Mouse (Mus musculus) cerebellum, postnatal 14 days (tissue): ENCODE results near the gene Rfc2.
A peak's percentile ranks its signal among the peaks of the same experiment; 100 is the strongest.

Experiments used
- DNase-seq, 2 experiments: peaks; one replicate each; pipeline ENCODE4 v3.0.0; 2021; ENCODE audit warnings: mixed read lengths in 2 of 2

Gene Rfc2

GRCm38 (mm10) chr5:134567445-134567844, 13.7 kb upstream of the Rfc2 start:
- no peak for DNase-seq

- no peak for DNase-seq
Observed at GRCm38 (mm10) chr5:134568030-134568429, 13.1 kb upstream of the Rfc2 start.

GRCm38 (mm10) chr5:134568964-134569491, 12.1 kb upstream of the Rfc2 start:
- no peak for DNase-seq

- DNase-seq: peak; percentile 37 to 57
Observed at GRCm38 (mm10) chr5:134571730-134572507, 9.2 kb upstream of the Rfc2 start.

- no peak for DNase-seq
Observed at GRCm38 (mm10) chr5:134572508-134573214, 8.5 kb upstream of the Rfc2 start.

GRCm38 (mm10) chr5:134575833-134576232, 5.3 kb upstream of the Rfc2 start:
- no peak for DNase-seq

DNA sequence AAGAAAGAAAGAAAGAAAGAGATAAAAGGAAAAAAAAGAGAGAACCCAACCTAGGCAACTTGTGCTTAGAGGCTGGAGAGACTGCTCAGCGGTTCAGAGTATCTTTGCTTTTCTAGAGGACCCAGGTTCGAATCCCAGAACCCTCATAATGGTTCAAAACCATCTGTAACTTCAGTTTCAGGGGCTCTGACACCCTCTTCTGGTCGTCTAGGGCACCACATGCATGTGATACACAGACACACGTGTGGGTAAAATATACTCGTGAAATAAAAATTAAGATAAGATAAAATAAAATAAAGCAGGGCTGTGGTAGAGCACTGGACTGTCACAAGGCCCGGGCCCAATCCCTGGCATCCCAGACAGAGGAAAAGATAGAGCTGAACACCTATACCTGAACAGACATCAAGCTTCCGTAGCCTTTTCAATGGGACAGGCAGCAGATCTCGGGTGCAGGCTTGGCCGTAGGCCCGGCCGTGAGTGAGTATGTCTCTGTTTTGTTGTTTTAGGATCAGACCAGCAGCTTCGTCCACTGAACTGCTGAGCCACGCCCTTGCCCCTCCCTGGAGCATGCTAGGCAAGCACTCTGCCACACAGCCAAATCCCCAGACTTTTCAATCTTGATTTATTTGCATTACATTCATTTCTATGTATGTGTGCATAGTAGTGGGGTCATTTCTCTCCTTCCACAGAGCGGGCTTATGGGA, 4.5 kb upstream of the Rfc2 start:
- no peak for DNase-seq

GRCm38 (mm10) chr5:134577534-134577933, 3.6 kb upstream of the Rfc2 start:
- no peak for DNase-seq

GRCm38 (mm10) chr5:134579135-134579534, 2.0 kb upstream of the Rfc2 start:
- DNase-seq: no peak

- DNase-seq: peak; percentile 98 to 99
Observed at GRCm38 (mm10) chr5:134582221-134582907, 1.2 kb downstream of the Rfc2 start.

- DNase-seq: no peak
Observed at GRCm38 (mm10) chr5:134583006-134583883, 2.1 kb downstream of the Rfc2 start.

DNA sequence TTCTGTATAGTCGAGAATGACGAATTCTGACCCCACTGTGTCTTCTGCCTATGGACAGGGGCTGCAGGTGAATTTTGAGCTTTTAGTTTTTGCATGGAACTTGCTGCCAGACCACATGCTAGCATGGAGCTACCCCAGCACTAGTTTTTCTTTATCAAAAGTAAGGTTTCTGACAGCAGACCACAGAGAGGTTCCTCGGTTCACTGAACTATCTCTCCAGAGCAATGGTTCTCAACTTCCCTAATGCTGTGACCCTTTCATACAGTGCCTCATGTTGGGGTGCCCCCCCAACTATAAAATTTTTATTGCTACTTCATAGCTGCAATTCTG, 2.7 kb downstream of the Rfc2 start:
- DNase-seq: no peak

- DNase-seq: no peak
Observed at GRCm38 (mm10) chr5:134584798-134585197, 3.6 kb downstream of the Rfc2 start.

- DNase-seq: no peak
Observed at GRCm38 (mm10) chr5:134589900-134590299, 8.7 kb downstream of the Rfc2 start.

- peak; percentile 74 to 76 for DNase-seq
Observed at GRCm38 (mm10) chr5:134592026-134592581, 10.9 kb downstream of the Rfc2 start.

GRCm38 (mm10) chr5:134593093-134593492, 11.9 kb downstream of the Rfc2 start:
- DNase-seq: no peak

DNA sequence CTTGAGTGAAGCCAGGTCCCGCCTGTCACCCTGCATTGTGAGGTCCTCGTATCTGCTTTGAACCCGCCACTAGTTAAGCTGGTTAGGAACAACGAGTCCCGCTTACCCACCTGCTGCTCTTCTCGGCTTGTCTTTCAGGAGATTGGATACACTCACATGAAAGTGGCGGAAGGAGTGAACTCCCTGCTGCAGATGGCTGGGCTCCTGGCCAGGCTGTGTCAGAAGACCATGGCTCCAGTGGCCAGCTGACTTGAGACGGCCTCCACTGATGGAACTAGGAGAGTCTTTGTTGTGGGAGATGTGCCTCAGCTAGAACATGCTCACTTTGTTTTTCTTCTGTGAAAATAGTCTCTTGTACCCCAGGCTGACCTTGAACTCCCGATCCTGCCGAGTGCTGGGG, 16.5 kb downstream of the Rfc2 start:
- peak; percentile 49 to 69 for DNase-seq

DNA sequence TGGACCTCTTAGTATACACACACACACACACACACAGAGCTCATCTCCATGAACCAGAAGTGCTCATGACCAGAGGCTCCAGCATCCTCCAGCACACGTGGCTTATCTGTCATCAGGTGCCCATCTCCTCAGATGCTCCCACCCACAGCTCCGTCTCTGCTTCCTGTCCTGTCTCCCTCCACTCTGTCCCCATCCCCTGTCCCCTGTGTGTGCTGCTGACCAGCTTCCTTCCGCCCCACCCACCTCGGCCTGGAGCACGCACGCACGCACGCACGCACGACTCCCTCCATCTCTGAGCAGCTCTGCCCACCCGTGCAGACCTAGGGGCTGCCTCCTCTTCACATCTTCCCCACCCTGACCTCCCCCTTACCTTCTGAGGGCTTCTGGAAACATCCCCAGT, 23.2 kb downstream of the Rfc2 start:
- DNase-seq: no peak

DNA sequence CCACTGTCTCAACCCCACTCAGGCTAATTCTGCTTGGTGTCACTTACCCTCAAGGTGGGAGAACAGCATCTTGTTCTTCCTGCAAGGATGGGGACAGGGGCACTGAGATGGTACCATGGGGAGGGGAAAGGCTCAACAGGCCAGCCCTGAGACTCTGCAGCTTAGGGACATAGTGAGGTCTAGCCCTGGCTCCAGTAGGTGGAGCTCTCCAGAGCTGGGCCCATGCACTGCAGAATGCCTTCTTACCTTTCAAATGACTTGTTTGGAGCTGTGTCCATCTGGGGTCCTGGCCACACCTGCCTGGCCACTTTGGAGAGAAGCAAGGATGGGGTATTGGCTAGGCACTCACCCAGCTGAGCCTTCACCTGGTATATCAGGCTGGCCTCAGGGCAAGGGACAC, 25.1 kb downstream of the Rfc2 start:
- no peak for DNase-seq

GRCm38 (mm10) chr5:134607121-134607520, 26.0 kb downstream of the Rfc2 start:
- DNase-seq: no peak

DNA sequence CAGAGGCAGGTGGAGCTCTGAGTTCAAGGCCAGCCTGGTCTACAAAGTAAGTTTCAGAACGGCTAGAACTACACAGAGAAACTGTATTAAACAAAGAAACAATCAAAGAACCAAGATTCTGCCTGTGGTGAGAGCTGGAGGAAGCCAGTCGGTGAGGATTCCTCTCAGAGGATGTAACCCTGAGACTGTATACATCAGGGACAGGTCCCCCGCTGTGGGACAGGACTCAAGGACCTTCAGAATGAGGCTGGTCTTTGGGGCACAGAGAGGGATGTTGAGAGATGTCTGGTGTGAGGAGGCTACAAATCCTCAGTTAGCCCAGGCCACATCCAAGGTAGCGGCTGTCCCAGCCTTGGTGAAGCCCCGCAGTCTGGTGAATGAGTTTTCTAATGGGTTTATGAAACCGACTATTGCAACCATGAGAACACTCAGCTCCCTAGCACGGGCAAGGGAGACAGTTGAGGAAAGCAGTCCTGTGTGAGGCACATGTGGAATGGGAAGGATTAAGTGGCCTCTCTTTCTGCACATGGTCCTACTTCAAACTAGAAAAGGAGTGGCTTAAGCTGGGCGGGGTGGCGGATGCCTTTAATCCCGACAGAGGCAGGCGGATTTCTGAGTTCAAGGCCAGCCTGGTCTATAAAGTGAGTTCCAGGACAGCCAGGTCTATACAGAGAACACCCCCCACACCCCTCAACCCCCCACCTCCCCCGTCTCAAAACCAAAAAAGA, 28.9 kb downstream of the Rfc2 start:
- no peak for DNase-seq
